In the genomic region with DNA sequence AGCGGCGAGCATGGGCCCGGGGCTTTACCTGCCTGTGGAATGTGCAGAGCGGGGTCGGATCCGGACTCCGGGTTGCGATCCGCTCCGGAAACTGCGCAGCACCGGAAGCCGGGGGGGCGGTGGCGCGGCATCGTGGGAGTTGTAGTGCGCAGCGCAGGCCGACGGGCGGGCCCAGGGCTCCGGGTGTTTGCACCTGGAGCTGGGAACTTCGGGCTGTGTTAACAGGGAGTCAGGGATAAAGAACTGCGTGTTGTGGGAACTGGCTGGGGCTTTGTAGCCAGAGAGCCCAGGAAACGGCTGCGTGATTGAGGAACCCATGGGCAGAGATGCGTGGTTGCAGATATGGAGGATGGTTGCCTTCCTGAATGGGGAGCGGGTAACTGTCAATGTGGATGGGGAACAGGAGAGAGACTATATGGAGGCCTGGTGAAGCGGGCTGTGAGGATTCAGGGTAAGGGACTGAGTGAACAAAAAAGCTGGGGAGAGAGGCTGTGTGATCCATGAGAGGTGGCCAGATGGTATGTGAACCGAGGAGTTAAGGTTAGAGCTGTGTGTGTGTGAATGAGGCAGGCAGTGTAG, we compare ENCODE assay signal across 8 mouse cellular contexts. TPM values are rescaled to one million over a fixed set of nuclear protein-coding genes. Genes with fewer than 3 reads are reported as not detected.
A peak's percentile ranks its signal among the peaks of the same experiment; 100 is the strongest.
DNase-seq lines count a peak whose midpoint lies in the region; ATAC-seq lines count a peak whose summit lies in the region.

A gene (minus strand): TSS at position 110 of the 579 bp plus-strand sequence.

- H3K9ac ChIP-seq in hindbrain, embryonic 11.5 days (ENCODE audit: low read depth, low read length), result peak within 1 kb of the TSS; percentile 98
- peak within 1 kb of the TSS; percentile 100 for H3K9ac ChIP-seq in lung, embryonic 16.5 days (ENCODE audit: low read length)

- H3K9me3 ChIP-seq in hindbrain, embryonic 11.5 days (ENCODE audit: control insufficient read depth, low read length), result no peaks in the 10 kb centered on the region
- no peaks in the 10 kb centered on the region for H3K9me3 ChIP-seq in lung, embryonic 16.5 days (ENCODE audit: control insufficient read depth, low read length)

- H3K27ac ChIP-seq in hindbrain, embryonic 11.5 days (ENCODE audit: low read depth, low read length), result peak within 1 kb of the TSS; percentile 96
- H3K27ac ChIP-seq in lung, embryonic 16.5 days (ENCODE audit: low read length), result peak within 1 kb of the TSS; percentile 99

- H3K36me3 ChIP-seq in hindbrain, embryonic 11.5 days (ENCODE audit: control insufficient read depth, insufficient read depth, low read length), result no peaks in the 10 kb centered on the region
- no peaks in the 10 kb centered on the region for H3K36me3 ChIP-seq in lung, embryonic 16.5 days (ENCODE audit: control insufficient read depth, insufficient read depth, low read length)

- WGBS in hindbrain, embryonic 11.5 days, result 2% methylated on average over 31 of the region's 31 CpGs
- under 1% methylated on average over 31 of the region's 31 CpGs for WGBS in lung, embryonic 16.5 days

- peak within 1 kb of the TSS; percentile 74 for H3K4me2 ChIP-seq in hindbrain, embryonic 11.5 days (replicated peaks; ENCODE audit: low read depth, low read length)
- H3K4me2 ChIP-seq in lung, embryonic 16.5 days (ENCODE audit: low read depth, low read length), result peak within 1 kb of the TSS; percentile 79

- peak; percentile 91 for ATAC-seq in hindbrain, embryonic 11.5 days (ENCODE audit: low FRiP score)
- peak; percentile 90 for ATAC-seq in lung, embryonic 16.5 days (ENCODE audit: low read depth)

- no peaks in the 10 kb centered on the region for H3K27me3 ChIP-seq in hindbrain, embryonic 11.5 days (ENCODE audit: control insufficient read depth, insufficient read depth, low read length)
- no peaks in the 10 kb centered on the region for H3K27me3 ChIP-seq in lung, embryonic 16.5 days (ENCODE audit: control insufficient read depth, insufficient read depth, low read depth, low read length)

- DNase-seq in Muller cell, postnatal 12 days (ENCODE audit: inconsistent ontology term), result peak; percentile 89
- DNase-seq in cerebellum, adult 9-10 months, result peak; percentile 88
- DNase-seq in frontal cortex, adult 2 months (ENCODE audit: extremely low spot score in 1 of 2, low spot score in 1 of 2), result peak; percentile 65 to 90
- peak; percentile 87 for DNase-seq in hindbrain, embryonic 11.5 days (ENCODE audit: low spot score)
- peak; percentile 85 for DNase-seq in layer of hippocampus, adult 9-11 months
- DNase-seq in ovary, postnatal 14 days (ENCODE audit: low spot score), result peak; percentile 82
- DNase-seq in thymus, postnatal 14 days, result peak; percentile 91

- H3K4me3 ChIP-seq in hindbrain, embryonic 11.5 days (ENCODE audit: low read depth, low read length), result peak within 1 kb of the TSS; percentile 75
- H3K4me3 ChIP-seq in lung, embryonic 16.5 days (ENCODE audit: low read length), result peak within 1 kb of the TSS; percentile 96

- no peaks in the 10 kb centered on the region; the same call in 1 of the 2 replicates for H3K4me1 ChIP-seq in hindbrain, embryonic 11.5 days (replicated peaks; ENCODE audit: control insufficient read depth, insufficient read depth, low read length)
- H3K4me1 ChIP-seq in lung, embryonic 16.5 days (replicated peaks; ENCODE audit: control insufficient read depth, insufficient read depth, low read length), result peaks cover 22% of the 10 kb centered on the region

RNA-seq across cellular contexts. Expression of the gene that starts here (rescaled TPM):
- 15.1 and 19.1 TPM in 2 replicates for polyA plus RNA-seq in frontal cortex, adult 2 months (2012; rRNA removed)
- 11.7 TPM in 2 replicates for polyA plus RNA-seq in hindbrain, embryonic 11.5 days (2014; fragmentation: Nextera tagmentation; extraction: Ambion mirVana)
- 10.4 and 12.1 TPM in 2 replicates for polyA plus RNA-seq in lung, embryonic 16.5 days (2015; fragmentation: Nextera tagmentation; extraction: Ambion mirVana)

Comparison
In these comparisons a context has a peak if more than half of its experiments do, and no peak if none do; other contexts are left out.
1. Peak in every context shown above with its lines: DNase-seq, ATAC-seq, H3K4me3 ChIP-seq and H3K27ac ChIP-seq.